Mouse (Mus musculus): Measurements from ENCODE around the gene Olfr141. TPM values are rescaled to one million over a fixed set of nuclear protein-coding genes. Genes with fewer than 3 reads are reported as not detected.

The Olfr141 gene
- not detected in 2 replicates for polyA plus RNA-seq (2015; fragmentation: Nextera tagmentation; extraction: Ambion mirVana)

- no peak within 1 kb of the TSS for H3K4me2 ChIP-seq
- no peak within 1 kb of the TSS for H3K4me3 ChIP-seq
- H3K9ac ChIP-seq, result no peak within 1 kb of the TSS
- H3K9me3 ChIP-seq, result no peaks in the 10 kb centered on the region
- no peaks in the 10 kb centered on the region for H3K27me3 ChIP-seq
- ATAC-seq (ENCODE audit: low read depth), result no peak
- H3K36me3 ChIP-seq, result no peaks in the 10 kb centered on the region
- no peaks in the 10 kb centered on the region for H3K4me1 ChIP-seq (replicated peaks)
- H3K27ac ChIP-seq (replicated peaks), result no peak within 1 kb of the TSS
Observed at GRCm38 (mm10) chr2:86809918-86810317, at the start of gene Olfr141. Olfr141 (minus strand) TSS chr2:86810018.

GRCm38 (mm10) chr2:86851596-86851995 lies 41.8 kb upstream of the Olfr141 start, which contains the start of gene Olfr1095:
Olfr1095 (minus strand) TSS chr2:86851696.
- Histone ChIP-seq H3K27me3 (no peaks in the 10 kb centered on the region), H3K36me3 (no peaks in the 10 kb centered on the region), H3K4me2 (no peak within 1 kb of the TSS), H3K27ac (replicated peaks) (no peak within 1 kb of the TSS), H3K4me1 (replicated peaks) (no peaks in the 10 kb centered on the region), H3K4me3 (no peak within 1 kb of the TSS), H3K9ac (no peak within 1 kb of the TSS), H3K9me3 (no peaks in the 10 kb centered on the region)
- ATAC-seq (ENCODE audit: low read depth), result no peak
- 89% methylated on average over 3 of the region's 3 CpGs for WGBS

DNA sequence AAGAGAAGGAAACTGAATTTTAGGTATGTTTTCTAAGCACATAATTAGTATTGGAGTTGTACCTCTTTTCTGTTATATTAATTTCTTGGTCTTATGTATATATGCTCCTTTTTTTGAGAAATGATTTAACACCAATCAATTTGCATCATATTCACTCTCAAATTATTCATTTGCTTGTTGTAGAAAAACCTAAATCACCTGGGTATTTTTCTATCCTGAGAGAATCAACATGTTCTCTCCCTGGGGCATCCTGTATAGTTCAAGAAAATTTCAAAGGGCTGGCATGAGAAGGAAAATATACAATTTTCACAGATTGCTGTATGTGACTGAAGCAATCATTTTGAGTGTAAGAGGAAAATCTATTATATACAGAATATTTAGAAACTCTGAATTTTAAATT lies 14.5 kb upstream of the Olfr141 start, which contains the start of gene Olfr1094:
Gene Olfr1094, plus strand, starts transcription at position 301 of the 400 bp plus-strand sequence.
- ATAC-seq (ENCODE audit: low read depth), result no peak
- Histone ChIP-seq H3K4me1 (replicated peaks) (no peaks in the 10 kb centered on the region), H3K4me3 (no peak within 1 kb of the TSS), H3K4me2 (no peak within 1 kb of the TSS), H3K9me3 (no peaks in the 10 kb centered on the region), H3K27me3 (no peaks in the 10 kb centered on the region), H3K9ac (no peak within 1 kb of the TSS), H3K36me3 (no peaks in the 10 kb centered on the region), H3K27ac (replicated peaks) (no peak within 1 kb of the TSS)

DNA sequence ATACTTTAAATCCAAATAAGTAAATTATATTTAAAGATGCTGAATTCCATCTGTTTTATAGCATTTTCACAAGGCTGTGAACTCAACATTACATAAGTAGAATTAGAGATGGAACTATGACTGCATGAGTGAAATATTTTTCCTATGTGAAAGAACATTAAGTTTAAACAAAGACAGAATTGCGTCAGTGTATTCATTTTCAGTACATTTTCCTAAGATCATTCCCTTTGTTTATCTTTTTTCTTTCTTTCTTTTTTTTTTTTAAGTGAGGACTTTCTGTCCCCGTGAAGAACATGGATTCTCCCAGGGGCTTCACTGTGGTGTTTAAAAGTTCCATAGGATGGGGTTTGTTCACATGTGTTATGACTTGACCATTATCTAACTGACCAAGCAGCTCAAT lies 27.6 kb downstream of the Olfr141 start, which contains the start of gene Olfr1093:
Gene Olfr1093, plus strand, starts transcription at position 301 of the 400 bp plus-strand sequence.
- H3K27ac ChIP-seq (replicated peaks), result no peak within 1 kb of the TSS
- no peaks in the 10 kb centered on the region for H3K4me1 ChIP-seq (replicated peaks)
- no peak within 1 kb of the TSS for H3K4me2 ChIP-seq
- H3K4me3 ChIP-seq, result no peak within 1 kb of the TSS
- WGBS, result 71% methylated on average over 2 of the region's 2 CpGs
- H3K36me3 ChIP-seq, result no peaks in the 10 kb centered on the region
- H3K9ac ChIP-seq, result no peak within 1 kb of the TSS
- H3K27me3 ChIP-seq, result no peaks in the 10 kb centered on the region
- no peaks in the 10 kb centered on the region for H3K9me3 ChIP-seq
- no peak for ATAC-seq (ENCODE audit: low read depth)

- H3K4me1 ChIP-seq (replicated peaks), result no peaks in the 10 kb centered on the region
- H3K4me2 ChIP-seq, result no peak overlapping the region
- no peaks in the 10 kb centered on the region for H3K9me3 ChIP-seq
- 94% methylated on average over 6 of the region's 6 CpGs for WGBS
- no peaks in the 10 kb centered on the region for H3K27me3 ChIP-seq
- H3K4me3 ChIP-seq, result no peak overlapping the region
- H3K36me3 ChIP-seq, result no peaks in the 10 kb centered on the region
- no peak overlapping the region for H3K27ac ChIP-seq (replicated peaks)
- no peak overlapping the region for H3K9ac ChIP-seq
- no peak for ATAC-seq (ENCODE audit: low read depth)
Observed at GRCm38 (mm10) chr2:86761050-86761449, 48.8 kb downstream of the Olfr141 start.

GRCm38 (mm10) chr2:86758893-86759292 lies 50.9 kb downstream of the Olfr141 start, which contains the start of gene Olfr1090:
Olfr1090 (minus strand) TSS chr2:86758993.
- H3K27ac ChIP-seq (replicated peaks), result no peak within 1 kb of the TSS
- no peak within 1 kb of the TSS for H3K9ac ChIP-seq
- no peaks in the 10 kb centered on the region for H3K4me1 ChIP-seq (replicated peaks)
- no peaks in the 10 kb centered on the region for H3K27me3 ChIP-seq
- ATAC-seq (ENCODE audit: low read depth), result no peak
- no peak within 1 kb of the TSS for H3K4me3 ChIP-seq
- H3K36me3 ChIP-seq, result no peaks in the 10 kb centered on the region
- no peak within 1 kb of the TSS for H3K4me2 ChIP-seq
- H3K9me3 ChIP-seq, result no peaks in the 10 kb centered on the region
- 93% methylated on average over 1 of the region's 1 CpGs for WGBS

Other genes starting within 250 kb of the Olfr141 start
- not detected in 2 replicates for gene Olfr1082, start 211.1 kb downstream of the Olfr141 start, polyA plus RNA-seq (2015; fragmentation: Nextera tagmentation; extraction: Ambion mirVana)
- gene Olfr1084, start 170.3 kb downstream of the Olfr141 start, polyA plus RNA-seq (2015; fragmentation: Nextera tagmentation; extraction: Ambion mirVana), result not detected in 2 replicates
- not detected in 2 replicates for gene Olfr1085, start 148.0 kb downstream of the Olfr141 start, polyA plus RNA-seq (2015; fragmentation: Nextera tagmentation; extraction: Ambion mirVana)
- gene Olfr1086, start 129.9 kb downstream of the Olfr141 start, polyA plus RNA-seq (2015; fragmentation: Nextera tagmentation; extraction: Ambion mirVana), result not detected in 2 replicates
- gene Olfr1087, start 111.6 kb downstream of the Olfr141 start, polyA plus RNA-seq (2015; fragmentation: Nextera tagmentation; extraction: Ambion mirVana), result not detected in 2 replicates
- not detected in 2 replicates for gene Olfr1089, start 76.3 kb downstream of the Olfr141 start, polyA plus RNA-seq (2015; fragmentation: Nextera tagmentation; extraction: Ambion mirVana)
- not detected in 2 replicates for gene Olfr1090, start 51.0 kb downstream of the Olfr141 start, polyA plus RNA-seq (2015; fragmentation: Nextera tagmentation; extraction: Ambion mirVana)
- gene Olfr1093, start 27.5 kb downstream of the Olfr141 start, polyA plus RNA-seq (2015; fragmentation: Nextera tagmentation; extraction: Ambion mirVana), result not detected in 2 replicates
- not detected in 2 replicates for gene Olfr1094, start 14.6 kb upstream of the Olfr141 start, polyA plus RNA-seq (2015; fragmentation: Nextera tagmentation; extraction: Ambion mirVana)
- gene Olfr1095, start 41.7 kb upstream of the Olfr141 start, polyA plus RNA-seq (2015; fragmentation: Nextera tagmentation; extraction: Ambion mirVana), result not detected in 2 replicates
- not detected in 2 replicates for gene Gm13723, start 64.8 kb upstream of the Olfr141 start, polyA plus RNA-seq (2015; fragmentation: Nextera tagmentation; extraction: Ambion mirVana)
- gene Olfr1097, start 82.2 kb upstream of the Olfr141 start, polyA plus RNA-seq (2015; fragmentation: Nextera tagmentation; extraction: Ambion mirVana), result not detected in 2 replicates
- not detected in 2 replicates for gene Olfr1098, start 114.5 kb upstream of the Olfr141 start, polyA plus RNA-seq (2015; fragmentation: Nextera tagmentation; extraction: Ambion mirVana)
- not detected in 2 replicates for gene Olfr1099, start 150.7 kb upstream of the Olfr141 start, polyA plus RNA-seq (2015; fragmentation: Nextera tagmentation; extraction: Ambion mirVana)
- not detected in 2 replicates for gene Olfr1100, start 169.9 kb upstream of the Olfr141 start, polyA plus RNA-seq (2015; fragmentation: Nextera tagmentation; extraction: Ambion mirVana)
- not detected in 2 replicates for gene Olfr1101, start 181.2 kb upstream of the Olfr141 start, polyA plus RNA-seq (2015; fragmentation: Nextera tagmentation; extraction: Ambion mirVana)
- gene Olfr1102, start 188.4 kb upstream of the Olfr141 start, polyA plus RNA-seq (2015; fragmentation: Nextera tagmentation; extraction: Ambion mirVana), result not detected in 2 replicates
- gene Olfr1104, start 217.1 kb upstream of the Olfr141 start, polyA plus RNA-seq (2015; fragmentation: Nextera tagmentation; extraction: Ambion mirVana), result not detected in 2 replicates
- not detected in 2 replicates for gene Olfr1105, start 226.5 kb upstream of the Olfr141 start, polyA plus RNA-seq (2015; fragmentation: Nextera tagmentation; extraction: Ambion mirVana)
- not detected in 2 replicates for gene Olfr1106, start 242.3 kb upstream of the Olfr141 start, polyA plus RNA-seq (2015; fragmentation: Nextera tagmentation; extraction: Ambion mirVana)